Mouse (Mus musculus) thymus, adult 18-20 months (tissue): Measurements from ENCODE around the gene Olfr787.

Experiments
- DNase-seq, 2 experiments: peaks; one replicate each; pipeline ENCODE4 v3.0.0; 2022; ENCODE audit warnings: mixed read lengths in 2 of 2

Olfr787 gene

DNA sequence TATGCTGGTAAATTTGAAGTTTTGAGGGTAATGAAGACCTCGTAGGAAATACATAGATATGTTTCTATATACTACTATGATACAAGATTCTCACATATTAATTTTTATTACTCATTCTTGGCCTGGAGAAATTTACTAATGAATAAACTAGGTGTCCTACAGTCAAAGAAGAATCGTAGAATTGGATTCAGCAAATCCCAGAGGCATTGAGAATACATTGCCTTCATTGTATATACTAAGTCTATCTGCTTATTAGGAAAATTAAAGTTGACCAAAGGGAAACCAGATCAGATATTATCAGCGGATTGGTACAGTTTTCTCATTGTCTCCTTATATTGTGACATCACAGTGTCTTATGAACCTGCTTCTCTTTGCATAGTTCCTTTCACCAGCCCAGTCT is at the start of gene Olfr787:
Olfr787 (plus strand) TSS at position 301 of the 400 bp plus-strand sequence.
- DNase-seq: no peak

DNA sequence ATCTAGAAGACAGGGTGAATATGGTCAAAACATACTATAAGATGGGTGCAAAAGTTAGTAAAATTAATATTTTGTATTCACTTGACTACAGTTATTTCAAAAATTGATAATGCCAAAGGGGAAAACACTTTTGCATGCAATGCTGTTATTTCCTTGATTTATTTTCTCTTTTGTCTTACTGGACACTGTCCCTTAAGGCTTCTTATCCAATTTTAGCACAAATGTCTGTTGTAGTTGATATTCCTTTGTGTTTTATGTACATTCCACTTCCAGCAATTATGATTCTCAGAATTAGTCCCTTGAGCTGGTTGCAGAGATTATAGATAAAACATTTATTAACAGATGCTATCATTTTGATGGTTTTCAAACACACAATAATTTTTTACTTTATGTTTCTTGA is 34.7 kb upstream of the Olfr787 start, which contains the start of gene Olfr786:
Olfr786 (plus strand) TSS at position 301 of the 400 bp plus-strand sequence.
- DNase-seq: no peak

DNA sequence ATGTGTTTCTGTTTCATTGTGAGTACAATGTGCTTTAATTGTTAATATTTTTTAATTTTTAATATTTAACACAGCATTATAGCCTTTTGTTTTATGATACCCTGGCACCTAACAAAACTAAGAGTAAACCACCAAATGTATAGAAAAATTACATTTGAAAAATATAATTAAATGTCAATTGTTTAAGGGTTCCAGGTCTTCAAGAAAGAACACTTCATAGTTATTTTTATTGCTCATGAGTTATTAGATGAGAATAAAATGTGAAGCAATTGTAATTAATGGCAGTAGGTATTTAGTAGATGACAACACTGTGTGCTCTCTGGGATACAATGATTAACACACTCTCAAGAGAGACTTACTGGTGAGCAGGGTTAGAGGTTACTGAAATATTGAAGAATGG is 9.0 kb downstream of the Olfr787 start, which contains the start of gene Olfr788:
Olfr788 (plus strand) TSS at position 301 of the 400 bp plus-strand sequence.
- no peak for DNase-seq

DNA sequence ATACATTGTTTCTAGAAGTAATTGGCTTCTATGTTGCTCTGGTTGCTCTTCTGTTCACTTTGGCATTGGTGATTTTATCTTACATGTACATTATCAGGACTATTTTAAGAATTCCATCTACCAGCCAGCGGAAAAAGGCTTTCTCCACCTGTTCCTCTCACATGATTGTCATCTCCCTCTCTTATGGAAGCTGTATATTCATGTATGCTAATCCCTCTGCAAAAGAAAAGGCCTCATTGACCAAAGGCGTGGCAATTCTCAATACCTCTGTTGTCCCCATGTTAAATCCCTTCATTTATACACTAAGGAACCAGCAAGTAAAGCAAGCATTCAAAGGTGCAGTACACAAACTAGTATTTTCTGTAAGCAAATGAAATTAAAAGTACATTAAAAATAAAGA is 11.6 kb downstream of the Olfr787 start:
- DNase-seq: no peak

DNA sequence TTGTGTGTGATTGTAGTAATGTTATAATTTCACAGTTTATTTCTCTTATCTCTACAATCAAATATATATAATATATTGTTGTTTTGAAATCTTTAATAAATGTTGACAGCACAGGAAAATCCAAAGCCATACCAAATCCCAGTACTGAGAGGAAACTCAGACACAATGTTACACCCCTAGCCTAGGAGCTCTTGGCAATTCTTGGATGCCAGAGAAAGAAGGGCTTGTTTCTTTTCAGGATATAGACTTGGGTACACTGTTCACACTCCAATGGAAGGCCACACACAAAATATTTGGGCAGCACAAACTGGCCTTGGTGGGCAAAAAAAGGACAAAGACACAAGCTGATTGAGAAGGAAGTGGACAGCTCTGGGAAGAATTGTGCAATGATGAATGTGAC is 12.1 kb downstream of the Olfr787 start:
- DNase-seq: no peak

DNA sequence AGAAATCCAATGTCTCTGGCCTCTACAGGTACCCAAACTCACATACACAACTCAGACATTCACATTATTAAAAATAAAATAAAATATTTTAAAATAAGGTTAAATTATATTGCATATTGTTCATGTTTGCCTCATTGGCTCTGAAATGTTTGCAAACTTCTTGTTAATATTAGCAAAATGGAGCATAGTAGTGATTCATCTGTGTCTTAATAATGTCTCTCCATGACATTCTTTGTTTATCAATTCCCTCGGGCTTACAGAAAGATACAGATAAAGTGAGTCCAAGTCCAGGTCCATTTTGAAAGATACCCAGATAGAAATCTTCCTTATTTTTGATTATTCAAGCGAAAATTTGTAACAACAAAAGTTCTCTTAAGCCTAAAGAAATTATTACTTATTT is 22.8 kb downstream of the Olfr787 start, which contains the start of gene Olfr789:
Olfr789 (plus strand) TSS at position 301 of the 400 bp plus-strand sequence.
- no peak for DNase-seq

DNA sequence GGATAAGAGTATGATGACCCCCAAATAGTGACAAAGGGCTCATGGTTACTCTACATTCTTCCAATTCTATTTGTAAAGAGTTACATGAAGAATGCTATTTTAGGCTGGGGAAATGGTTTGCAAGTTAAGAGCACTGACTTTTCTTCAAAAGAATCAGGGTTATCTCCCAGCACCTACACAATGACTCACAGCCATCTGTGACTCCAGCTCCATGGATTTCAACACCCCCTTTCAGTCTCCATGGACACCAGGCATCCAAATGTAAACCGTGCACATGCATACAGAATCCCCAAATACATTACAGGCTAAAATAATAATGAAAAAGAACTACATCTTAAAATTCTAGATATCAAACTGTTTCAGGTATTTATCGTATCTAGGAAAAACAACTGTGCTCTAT is 28.4 kb downstream of the Olfr787 start:
- DNase-seq: no peak

DNA sequence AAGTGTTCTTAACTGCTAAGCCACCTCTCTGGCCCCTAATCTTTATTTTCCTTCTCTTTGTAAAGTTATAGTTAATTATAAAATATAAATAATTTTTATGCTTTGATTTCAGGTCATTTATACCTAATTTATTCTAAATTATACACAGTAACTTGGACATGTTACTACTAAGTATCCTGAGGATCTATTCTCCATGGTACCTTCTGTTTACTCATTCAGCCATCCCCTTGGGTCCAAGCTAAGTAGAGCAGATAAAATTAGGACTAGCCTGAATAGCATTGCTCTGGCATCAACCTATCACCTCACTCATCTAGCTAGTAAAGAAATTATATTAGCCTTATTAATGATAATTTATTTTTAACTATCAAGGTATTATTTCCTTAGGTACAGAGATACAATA is 36.5 kb downstream of the Olfr787 start, which contains the start of gene Olfr790:
Olfr790 (plus strand) TSS at position 301 of the 400 bp plus-strand sequence.
- DNase-seq: no peak
